Mouse (Mus musculus) heart, embryonic 11.5 days (tissue): ENCODE results near the gene Hid1. TPM values are rescaled to one million over a fixed set of nuclear protein-coding genes. Genes with fewer than 3 reads are reported as not detected.

ENCODE experiments used
- ATAC-seq: fragments of 200-750 bp; cut with Nextera tagmentation; replicated peaks from 2 replicates; pipeline ENCODE4 v1.8.0; 2017; ENCODE audit warnings: moderate library complexity; ENCODE audit not compliant: insufficient number of reproducible peaks, low FRiP score, low TSS enrichment
- H3K27ac ChIP-seq: fragments of 300-500 bp; sonication (generic); 2 replicates; pipeline ENCODE4 v1.5.1; 2014; ENCODE audit warnings: mild to moderate bottlenecking, low read depth, low read length
- H3K27me3 ChIP-seq: fragments of 300-500 bp; sonication (generic); 2 replicates; pipeline ENCODE4 v1.6.1; 2014; ENCODE audit warnings: mild to moderate bottlenecking, low read length, mixed read lengths; ENCODE audit not compliant: control insufficient read depth, insufficient read depth
- H3K36me3 ChIP-seq: fragments of 300-500 bp; sonication (generic); 2 replicates; pipeline ENCODE4 v1.6.1; 2014; ENCODE audit warnings: mild to moderate bottlenecking, low read length, moderate library complexity, mixed read lengths; ENCODE audit not compliant: control insufficient read depth, insufficient read depth
- H3K4me1 ChIP-seq: fragments of 300-500 bp; sonication (generic); 2 replicates; pipeline ENCODE4 v1.6.1; 2014; ENCODE audit warnings: low read length; ENCODE audit not compliant: control insufficient read depth, insufficient read depth
- H3K4me2 ChIP-seq: fragments of 300-500 bp; sonication (generic); 2 replicates; pipeline ENCODE4 v1.6.1; 2014; ENCODE audit warnings: mild to moderate bottlenecking, moderate library complexity
- H3K4me3 ChIP-seq: fragments of 300-500 bp; sonication (generic); 2 replicates; pipeline ENCODE4 v1.5.1; 2014; ENCODE audit warnings: low read depth, low read length
- H3K9ac ChIP-seq: fragments of 300-500 bp; sonication (generic); 2 replicates; pipeline ENCODE4 v1.6.1; 2014; ENCODE audit warnings: mild to moderate bottlenecking, low read depth, low read length, moderate library complexity
- H3K9me3 ChIP-seq: fragments of 300-500 bp; sonication (generic); replicated peaks from 2 replicates; pipeline ENCODE4 v1.6.1; 2016; ENCODE audit warnings: low read length; ENCODE audit not compliant: control insufficient read depth
- WGBS: fragments of 180-500 bp; shearing (Covaris S2); extraction: QIAGEN DNeasy Blood & Tissue Kit; methylation state at CpG from one replicate; pipeline ENCODE4 v1.1.7; 2014; ENCODE audit not compliant: insufficient replicate concordance; 5-methylcytosine and 5-hydroxymethylcytosine counted together
- polyA plus RNA-seq: library from polyadenylated mRNA; unstranded; fragments of >200 nt; fragmentation: Nextera tagmentation; extraction: Ambion mirVana; gene quantifications from 2 replicates; pipeline ENCODE4 v1.2.1, GENCODE M21; 2014

Gene Hid1
- polyA plus RNA-seq, 1 experiment from 2014 or later, result 6.2 TPM

- Histone ChIP-seq H3K4me3 (no peak overlapping the region), H3K4me1 (no peaks in the 10 kb centered on the region; the same call in 1 of the 2 replicates), H3K9me3 (no peaks in the 10 kb centered on the region), H3K27me3 (peaks cover 20% of the 10 kb centered on the region), H3K9ac (no peak overlapping the region), H3K27ac (no peak overlapping the region), H3K36me3 (no peaks in the 10 kb centered on the region), H3K4me2 (no peak overlapping the region)
- ATAC-seq, result no peak
- WGBS, result 19% methylated on average over 5 of the region's 5 CpGs
Measured at GRCm38 (mm10) chr11:115358468-115358867, 9.1 kb downstream of the Hid1 start.

- Histone ChIP-seq H3K4me2 (no peak overlapping the region), H3K27me3 (peaks cover 23% of the 10 kb centered on the region), H3K4me1 (no peaks in the 10 kb centered on the region; the same call in 1 of the 2 replicates), H3K4me3 (no peak overlapping the region), H3K27ac (no peak overlapping the region), H3K9ac (no peak overlapping the region), H3K9me3 (no peaks in the 10 kb centered on the region), H3K36me3 (no peaks in the 10 kb centered on the region)
- WGBS, result 9% methylated on average over 8 of the region's 8 CpGs
- 0 out of 2 replicates have a peak, but pooled peaks have one; percentile 19 for ATAC-seq
Measured at GRCm38 (mm10) chr11:115354183-115354582, 13.4 kb downstream of the Hid1 start.

GRCm38 (mm10) chr11:115353375-115353774 is 14.2 kb downstream of the Hid1 start:
- no peak overlapping the region for H3K4me2 ChIP-seq
- no peaks in the 10 kb centered on the region for H3K9me3 ChIP-seq
- no peak overlapping the region for H3K9ac ChIP-seq
- H3K4me1 ChIP-seq, result no peaks in the 10 kb centered on the region
- H3K36me3 ChIP-seq, result no peaks in the 10 kb centered on the region
- no peak for ATAC-seq
- 83% methylated on average over 5 of the region's 5 CpGs for WGBS
- peaks cover 27% of the 10 kb centered on the region for H3K27me3 ChIP-seq
- no peak overlapping the region for H3K27ac ChIP-seq
- no peak overlapping the region for H3K4me3 ChIP-seq

GRCm38 (mm10) chr11:115349976-115350375 is 17.6 kb downstream of the Hid1 start:
- no peak overlapping the region for H3K27ac ChIP-seq
- no peak overlapping the region for H3K9ac ChIP-seq
- H3K4me1 ChIP-seq, result no peaks in the 10 kb centered on the region
- H3K4me3 ChIP-seq, result no peak overlapping the region
- no peaks in the 10 kb centered on the region for H3K36me3 ChIP-seq
- H3K9me3 ChIP-seq, result no peaks in the 10 kb centered on the region
- WGBS, result 46% methylated on average over 4 of the region's 4 CpGs
- ATAC-seq, result no peak
- peaks cover 39% of the 10 kb centered on the region for H3K27me3 ChIP-seq
- no peak overlapping the region for H3K4me2 ChIP-seq

GRCm38 (mm10) chr11:115348681-115349248 is 18.8 kb downstream of the Hid1 start:
- H3K27me3 ChIP-seq, result peaks cover 46% of the 10 kb centered on the region
- WGBS, result 46% methylated on average over 17 of the region's 17 CpGs

GRCm38 (mm10) chr11:115345515-115345914 is 22.0 kb downstream of the Hid1 start:
- Histone ChIP-seq H3K4me1 (no peaks in the 10 kb centered on the region), H3K9ac (no peak overlapping the region), H3K27me3 (peaks cover 57% of the 10 kb centered on the region), H3K9me3 (no peaks in the 10 kb centered on the region), H3K36me3 (no peaks in the 10 kb centered on the region), H3K4me3 (no peak overlapping the region), H3K4me2 (no peak overlapping the region), H3K27ac (no peak overlapping the region)
- no peak for ATAC-seq
- 32% methylated on average over 7 of the region's 7 CpGs for WGBS

More at GRCm38 (mm10) chr11:115348681-115349248, 18.8 kb downstream of the Hid1 start:
- Histone ChIP-seq H3K9me3 (no peaks in the 10 kb centered on the region), H3K4me1 (no peaks in the 10 kb centered on the region), H3K4me3 (no peak overlapping the region), H3K36me3 (no peaks in the 10 kb centered on the region), H3K27ac (no peak overlapping the region), H3K9ac (no peak overlapping the region), H3K4me2 (peak overlapping the region; percentile 12; the same call in 1 of the 2 replicates)
- ATAC-seq, result no peak

GRCm38 (mm10) chr11:115344967-115345366 is 22.6 kb downstream of the Hid1 start:
- H3K4me2 ChIP-seq, result no peak overlapping the region; the same call in 1 of the 2 replicates
- H3K27ac ChIP-seq, result no peak overlapping the region
- H3K4me1 ChIP-seq, result no peaks in the 10 kb centered on the region
- H3K36me3 ChIP-seq, result no peaks in the 10 kb centered on the region
- no peak for ATAC-seq
- H3K9ac ChIP-seq, result no peak overlapping the region
- no peaks in the 10 kb centered on the region for H3K9me3 ChIP-seq
- peaks cover 59% of the 10 kb centered on the region for H3K27me3 ChIP-seq
- H3K4me3 ChIP-seq, result no peak overlapping the region
- whole genome bisulfite sequencing, result 10% methylated on average over 12 of the region's 12 CpGs

- Histone ChIP-seq H3K27ac (no peak overlapping the region), H3K4me1 (no peaks in the 10 kb centered on the region), H3K9ac (no peak overlapping the region), H3K36me3 (no peaks in the 10 kb centered on the region), H3K4me2 (no peak overlapping the region), H3K27me3 (peaks cover 67% of the 10 kb centered on the region), H3K4me3 (no peak overlapping the region), H3K9me3 (no peaks in the 10 kb centered on the region)
- 58% methylated on average over 6 of the region's 6 CpGs for WGBS
- ATAC-seq, result no peak
Measured at GRCm38 (mm10) chr11:115341866-115342265, 25.7 kb downstream of the Hid1 start.

GRCm38 (mm10) chr11:115341246-115341645 is 26.3 kb downstream of the Hid1 start:
- Histone ChIP-seq H3K27me3 (peaks cover 67% of the 10 kb centered on the region), H3K9ac (no peak overlapping the region), H3K36me3 (no peaks in the 10 kb centered on the region), H3K27ac (no peak overlapping the region), H3K4me1 (no peaks in the 10 kb centered on the region), H3K4me3 (no peak overlapping the region), H3K4me2 (no peak overlapping the region), H3K9me3 (no peaks in the 10 kb centered on the region)
- no peak for ATAC-seq
- 61% methylated on average over 2 of the region's 2 CpGs for WGBS
